Mouse (Mus musculus): ENCODE results near the gene Trpm2.

- TF ChIP-seq CTCF (IDR thresholded peaks at IDR 0.05; ENCODE audit: low read depth): no peak
- TF ChIP-seq EP300 (optimal IDR thresholded peaks at IDR 0.05): no peak
Observed at GRCm38 (mm10) chr10:78012661-78013495, 42.5 kb upstream of the Trpm2 start.

All from stomach, postnatal 0 days (tissue).